Mouse (Mus musculus): ENCODE measurements at regions not wholly inside any gene's neighbourhood (a gene's known extent, or its start where the extent isn't known, plus 50 kb on each side); places are given as distances from the start of the nearest gene placed in this dataset.
"Not testable (repeated sequence)": the region's sequence is repeated elsewhere in the genome, so short reads cannot be mapped to it uniquely, and the experiment has no call there.

- Histone ChIP-seq H3K4me1 (ENCODE audit: control insufficient read depth, insufficient read depth, low read length) (no peaks in the 10 kb centered on the region), H3K4me3 (replicated peaks; ENCODE audit: extremely low read depth, low read depth, low read length) (no peak overlapping the region)
- no peak for DNase-seq
- TF ChIP-seq POLR2A (IDR thresholded peaks at IDR 0.05; ENCODE audit: borderline replicate concordance, extremely low read depth, low read depth, low read length), result no peak
- TF ChIP-seq CTCF (IDR thresholded peaks at IDR 0.05; ENCODE audit: insufficient read depth, low read length), result no peak
Measured at GRCm38 (mm10) chr10:6578616-6579015, 179.7 kb upstream of the Oprm1 start.

DNA sequence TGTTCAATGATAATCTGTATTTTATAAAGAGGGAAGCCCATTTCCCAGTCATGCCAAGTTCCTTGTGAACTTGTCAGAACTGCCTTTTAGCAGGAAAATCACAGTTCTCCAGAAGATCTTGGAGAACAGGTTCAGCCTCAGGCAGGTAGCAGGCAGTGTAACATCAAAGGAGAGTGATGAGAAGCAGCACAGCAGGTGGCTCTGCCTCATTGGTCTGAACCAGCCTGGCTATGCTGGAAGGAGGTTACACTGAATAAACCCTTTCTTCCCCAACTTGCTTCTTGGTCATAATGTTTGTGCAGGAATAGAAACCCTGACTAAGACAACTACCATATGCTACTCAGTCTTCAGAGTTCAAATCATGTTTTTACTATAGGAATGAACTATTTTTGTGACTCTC is 172.5 kb upstream of the Oprm1 start:
- H3K4me3 ChIP-seq (replicated peaks; ENCODE audit: extremely low read depth, low read depth, low read length); H3K4me1 ChIP-seq (ENCODE audit: control insufficient read depth, insufficient read depth, low read length); DNase-seq: not testable (repeated sequence)

- WGBS, result 83% methylated on average over 6 of the region's 6 CpGs
- no peak for DNase-seq
- Histone ChIP-seq H3K4me3 (replicated peaks; ENCODE audit: extremely low read depth, low read depth, low read length) (no peak overlapping the region), H3K4me1 (ENCODE audit: control insufficient read depth, insufficient read depth, low read length) (no peaks in the 10 kb centered on the region)
- no peak for TF ChIP-seq POLR2A (IDR thresholded peaks at IDR 0.05; ENCODE audit: borderline replicate concordance, extremely low read depth, low read depth, low read length)
- TF ChIP-seq CTCF (IDR thresholded peaks at IDR 0.05; ENCODE audit: insufficient read depth, low read length), result no peak
Measured at GRCm38 (mm10) chr10:6590211-6590610, 168.1 kb upstream of the Oprm1 start.

DNA sequence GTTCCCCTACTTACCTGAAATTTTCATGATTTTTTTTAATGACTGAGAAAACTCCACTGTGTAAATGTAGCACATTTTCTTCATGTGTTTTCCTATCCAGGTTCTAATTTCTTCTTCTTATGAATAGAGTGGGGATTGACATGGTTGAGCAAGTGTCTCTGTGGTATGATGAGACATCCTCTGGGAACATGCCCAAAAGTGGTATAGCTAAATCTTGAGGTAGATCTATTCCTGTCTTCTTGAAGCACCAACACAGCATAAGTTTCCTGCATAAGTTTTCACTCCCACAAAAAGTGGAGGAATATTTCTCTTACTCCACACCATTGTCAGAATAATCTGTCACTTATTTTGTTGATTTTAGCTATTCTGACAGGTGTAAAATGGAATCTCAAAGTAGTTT is 161.1 kb upstream of the Oprm1 start:
- Histone ChIP-seq H3K4me3 (replicated peaks; ENCODE audit: extremely low read depth, low read depth, low read length) (no peak overlapping the region), H3K4me1 (ENCODE audit: control insufficient read depth, insufficient read depth, low read length) (no peaks in the 10 kb centered on the region)
- no peak for TF ChIP-seq POLR2A (IDR thresholded peaks at IDR 0.05; ENCODE audit: borderline replicate concordance, extremely low read depth, low read depth, low read length)
- no peak for TF ChIP-seq CTCF (IDR thresholded peaks at IDR 0.05; ENCODE audit: insufficient read depth, low read length)
- DNase-seq, result no peak

DNA sequence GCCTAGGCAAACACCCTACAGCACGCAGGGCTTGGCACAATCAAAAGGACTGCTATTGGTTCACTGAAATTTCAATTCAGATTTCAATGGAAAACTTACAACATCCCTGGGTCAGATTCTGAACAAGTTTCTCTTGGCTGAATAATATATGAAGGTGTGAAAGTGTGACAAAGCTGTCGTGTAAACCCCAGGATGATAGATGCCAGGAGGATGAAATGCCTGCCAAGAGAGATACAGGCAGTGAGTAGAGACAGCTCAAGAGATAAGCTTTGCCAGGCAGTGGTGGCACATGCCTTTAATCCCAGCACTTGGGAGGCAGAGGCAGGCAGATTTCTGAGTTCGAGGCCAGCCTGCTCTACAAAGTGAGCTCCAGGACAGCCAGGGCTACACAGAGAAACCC is 159.7 kb upstream of the Oprm1 start:
- not testable (repeated sequence) for H3K4me3 ChIP-seq (replicated peaks; ENCODE audit: extremely low read depth, low read depth, low read length); H3K4me1 ChIP-seq (ENCODE audit: control insufficient read depth, insufficient read depth, low read length); DNase-seq
- WGBS, result 75% methylated on average over 3 of the region's 3 CpGs

DNA sequence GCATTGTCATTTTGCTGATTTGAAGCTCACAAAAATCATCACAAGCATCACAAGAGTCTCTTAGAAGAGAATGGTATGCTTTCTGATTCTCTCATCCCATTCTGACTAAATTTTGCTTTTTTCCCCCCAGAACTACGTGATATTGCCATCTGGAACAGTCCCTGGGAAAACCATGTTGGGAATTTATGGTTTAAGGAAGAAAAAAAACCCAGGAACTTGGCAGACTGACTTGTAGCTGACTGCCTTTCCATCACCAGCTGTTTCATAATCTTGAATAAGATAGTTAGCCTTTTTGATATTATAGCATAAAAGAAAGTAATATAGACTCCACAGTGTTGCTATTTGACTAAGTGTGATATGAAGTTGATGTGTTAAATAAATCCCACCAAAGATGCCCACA is 110.7 kb upstream of the Oprm1 start:
- Histone ChIP-seq H3K4me1 (ENCODE audit: control insufficient read depth, insufficient read depth, low read length) (no peaks in the 10 kb centered on the region), H3K4me3 (replicated peaks; ENCODE audit: extremely low read depth, low read depth, low read length) (no peak overlapping the region)
- 16% methylated on average over 1 of the region's 1 CpGs for WGBS
- DNase-seq, result no peak
- no peak for TF ChIP-seq CTCF (IDR thresholded peaks at IDR 0.05; ENCODE audit: insufficient read depth, low read length)
- no peak for TF ChIP-seq POLR2A (IDR thresholded peaks at IDR 0.05; ENCODE audit: borderline replicate concordance, extremely low read depth, low read depth, low read length)

- Histone ChIP-seq H3K4me1 (ENCODE audit: control insufficient read depth, insufficient read depth, low read length) (no peaks in the 10 kb centered on the region), H3K4me3 (replicated peaks; ENCODE audit: extremely low read depth, low read depth, low read length) (no peak overlapping the region)
- TF ChIP-seq POLR2A (IDR thresholded peaks at IDR 0.05; ENCODE audit: borderline replicate concordance, extremely low read depth, low read depth, low read length) (no peak), CTCF (IDR thresholded peaks at IDR 0.05; ENCODE audit: insufficient read depth, low read length) (no peak)
- DNase-seq, result no peak
- WGBS, result 62% methylated on average over 11 of the region's 11 CpGs
Measured at GRCm38 (mm10) chr10:6685308-6686080, 72.8 kb upstream of the Oprm1 start.

DNA sequence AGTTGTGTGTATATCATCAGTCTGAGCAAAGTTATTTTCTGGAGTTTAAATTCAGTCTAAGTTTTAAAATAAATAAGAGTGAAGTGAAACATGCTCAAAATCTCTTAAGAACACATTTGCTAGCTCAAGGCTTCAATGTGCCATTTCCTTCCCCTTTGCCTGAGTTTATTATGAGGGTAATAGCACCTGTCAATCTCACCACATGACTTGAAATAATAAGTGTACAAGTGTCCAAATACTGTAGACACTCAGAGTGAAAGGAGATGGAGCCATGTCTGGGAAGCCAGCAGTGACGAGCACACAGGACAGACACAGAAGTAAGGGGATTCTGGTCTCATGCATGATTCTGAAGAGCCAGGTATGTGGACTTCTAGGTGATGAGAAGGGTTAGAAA is 72.2 kb upstream of the Oprm1 start:
- TF ChIP-seq CTCF (IDR thresholded peaks at IDR 0.05; ENCODE audit: insufficient read depth, low read length), result no peak
- TF ChIP-seq POLR2A (IDR thresholded peaks at IDR 0.05; ENCODE audit: borderline replicate concordance, extremely low read depth, low read depth, low read length), result no peak
- DNase-seq, result no peak
- Histone ChIP-seq H3K4me3 (replicated peaks; ENCODE audit: extremely low read depth, low read depth, low read length) (no peak overlapping the region), H3K4me1 (ENCODE audit: control insufficient read depth, insufficient read depth, low read length) (no peaks in the 10 kb centered on the region)
- 54% methylated on average over 1 of the region's 1 CpGs for WGBS

All from lung, adult 2 months (tissue).